Mouse (Mus musculus): Measurements from ENCODE around the gene Foxn3.

- no peak for TF ChIP-seq CTCF (IDR thresholded peaks at IDR 0.05; ENCODE audit: insufficient read depth, low read depth, low read length)
- TF ChIP-seq POLR2A (IDR thresholded peaks at IDR 0.05; ENCODE audit: insufficient read depth, low read depth, low read length): no peak
Observed at GRCm38 (mm10) chr12:99375426-99375825, 188.0 kb downstream of the Foxn3 start.

Data from olfactory bulb, adult 2 months (tissue).